Mouse (Mus musculus): ENCODE results near the gene Acadvl.
"Not testable (repeated sequence)": the region's sequence is repeated elsewhere in the genome, so short reads cannot be mapped to it uniquely, and the experiment has no call there.

The Acadvl gene

GRCm38 (mm10) chr11:70028401-70029129 is 13.4 kb upstream of the Acadvl start:
- no peak for DNase-seq (ENCODE audit: inconsistent age in 2 of 2, low spot score in 1 of 2)

GRCm38 (mm10) chr11:70027397-70027796 is 12.2 kb upstream of the Acadvl start:
- DNase-seq (ENCODE audit: inconsistent age in 2 of 2, low spot score in 1 of 2), result no peak

GRCm38 (mm10) chr11:70026689-70027088 is 11.5 kb upstream of the Acadvl start:
- DNase-seq (ENCODE audit: inconsistent age in 2 of 2, low spot score in 1 of 2), result no peak

- DNase-seq (ENCODE audit: inconsistent age in 2 of 2, low spot score in 1 of 2), result no peak
Measured at GRCm38 (mm10) chr11:70024151-70024514, 8.9 kb upstream of the Acadvl start.

GRCm38 (mm10) chr11:70023481-70024150 is 8.4 kb upstream of the Acadvl start:
- no peak for DNase-seq (ENCODE audit: inconsistent age in 2 of 2, low spot score in 1 of 2)

GRCm38 (mm10) chr11:70021264-70022132 is 6.3 kb upstream of the Acadvl start:
- DNase-seq (ENCODE audit: inconsistent age in 2 of 2, low spot score in 1 of 2), result peak; percentile 99

GRCm38 (mm10) chr11:70020731-70021263 is 5.6 kb upstream of the Acadvl start:
- peak; percentile 81 to 92 for DNase-seq (ENCODE audit: inconsistent age in 2 of 2, low spot score in 1 of 2)

GRCm38 (mm10) chr11:70020022-70020631 is 4.9 kb upstream of the Acadvl start:
- DNase-seq (ENCODE audit: inconsistent age in 2 of 2, low spot score in 1 of 2), result peak in 1 of 2 experiments; percentile 60

GRCm38 (mm10) chr11:70019495-70020021 is 4.3 kb upstream of the Acadvl start:
- no peak for DNase-seq (ENCODE audit: inconsistent age in 2 of 2, low spot score in 1 of 2)

- peak; percentile 58 to 78 for DNase-seq (ENCODE audit: inconsistent age in 2 of 2, low spot score in 1 of 2)
Measured at GRCm38 (mm10) chr11:70018131-70018990, 3.1 kb upstream of the Acadvl start.

- no peak for DNase-seq (ENCODE audit: inconsistent age in 2 of 2, low spot score in 1 of 2)
Measured at GRCm38 (mm10) chr11:70017199-70017767, 2.1 kb upstream of the Acadvl start.

- DNase-seq (ENCODE audit: inconsistent age in 2 of 2, low spot score in 1 of 2), result no peak
Measured at GRCm38 (mm10) chr11:70016669-70017068, 1.5 kb upstream of the Acadvl start, which contains the start of gene Dlg4. Gene Dlg4 (plus strand): TSS chr11:70016942.

- DNase-seq (ENCODE audit: inconsistent age in 2 of 2, low spot score in 1 of 2), result not testable (repeated sequence)
Measured at GRCm38 (mm10) chr11:70016177-70016576, 966 bp upstream of the Acadvl start.

- DNase-seq (ENCODE audit: inconsistent age in 2 of 2, low spot score in 1 of 2), result no peak
Measured at GRCm38 (mm10) chr11:70015677-70016076, 466 bp upstream of the Acadvl start.

GRCm38 (mm10) chr11:70014051-70014450 is 1.2 kb downstream of the Acadvl start:
- no peak for DNase-seq (ENCODE audit: inconsistent age in 2 of 2, low spot score in 1 of 2)

GRCm38 (mm10) chr11:70013408-70013807 is 1.8 kb downstream of the Acadvl start:
- peak in 1 of 2 experiments; percentile 66 for DNase-seq (ENCODE audit: inconsistent age in 2 of 2, low spot score in 1 of 2)

GRCm38 (mm10) chr11:70012931-70013330 is 2.3 kb downstream of the Acadvl start:
- DNase-seq (ENCODE audit: inconsistent age in 2 of 2, low spot score in 1 of 2), result no peak

- peak in 1 of 2 experiments; percentile 62 for DNase-seq (ENCODE audit: inconsistent age in 2 of 2, low spot score in 1 of 2)
Measured at GRCm38 (mm10) chr11:70010961-70011360, 4.2 kb downstream of the Acadvl start.

GRCm38 (mm10) chr11:70010548-70010947 is 4.7 kb downstream of the Acadvl start:
- no peak for DNase-seq (ENCODE audit: inconsistent age in 2 of 2, low spot score in 1 of 2)
